Mouse (Mus musculus) liver, embryonic 11.5 days (tissue): ENCODE data around the gene Snx10. TPM values are rescaled to one million over a fixed set of nuclear protein-coding genes. Genes with fewer than 3 reads are reported as not detected.
"Not testable (repeated sequence)": the region's sequence is repeated elsewhere in the genome, so short reads cannot be mapped to it uniquely, and the experiment has no call there.

ENCODE experiments used
- ATAC-seq: fragments of 200-750 bp; cut with Nextera tagmentation; replicated peaks from 2 replicates; pipeline ENCODE4 v1.8.0; 2017; ENCODE audit warnings: moderate number of reproducible peaks, mild to moderate bottlenecking, moderate TSS enrichment, moderate library complexity; ENCODE audit not compliant: low FRiP score
- DNase-seq: peaks from one replicate; pipeline ENCODE4 v3.0.0-alpha.2; 2017; ENCODE audit warnings: low spot score
- H3K27ac ChIP-seq: fragments of 300-500 bp; sonication (generic); 2 replicates; pipeline ENCODE4 v1.5.1; 2014; ENCODE audit warnings: mild to moderate bottlenecking, low read depth, low read length, control low read depth
- H3K27me3 ChIP-seq: fragments of 300-500 bp; sonication (generic); replicated peaks from 2 replicates; pipeline ENCODE4 v1.6.1; 2014; ENCODE audit warnings: low read length, mixed read lengths; ENCODE audit not compliant: control insufficient read depth, insufficient read depth
- H3K36me3 ChIP-seq: fragments of 300-500 bp; sonication (generic); 2 replicates; pipeline ENCODE4 v1.6.1; 2014; ENCODE audit warnings: mild to moderate bottlenecking, low read length, moderate library complexity, mixed read lengths; ENCODE audit not compliant: control insufficient read depth, insufficient read depth
- H3K4me1 ChIP-seq: fragments of 300-500 bp; sonication (generic); replicated peaks from 2 replicates; pipeline ENCODE4 v1.6.1; 2014; ENCODE audit warnings: low read length, mixed read lengths; ENCODE audit not compliant: control insufficient read depth, insufficient read depth
- H3K4me2 ChIP-seq: fragments of 300-500 bp; sonication (generic); 2 replicates; pipeline ENCODE4 v1.6.1; 2014; ENCODE audit warnings: mild to moderate bottlenecking, control low read depth, moderate library complexity
- H3K4me3 ChIP-seq: fragments of 300-500 bp; sonication (generic); 2 replicates; pipeline ENCODE4 v1.5.1; 2014; ENCODE audit warnings: low read depth, low read length, control low read depth
- H3K9ac ChIP-seq: fragments of 300-500 bp; sonication (generic); 2 replicates; pipeline ENCODE4 v1.6.1; 2014; ENCODE audit warnings: low read depth, low read length, control low read depth
- H3K9me3 ChIP-seq: fragments of 300-500 bp; sonication (generic); 2 replicates; pipeline ENCODE4 v1.6.1; 2016; ENCODE audit warnings: low read length, inconsistent platforms, mixed read lengths; ENCODE audit not compliant: control insufficient read depth
- WGBS: fragments of 180-500 bp; shearing (Covaris S2); extraction: QIAGEN DNeasy Blood & Tissue Kit; methylation state at CpG from one replicate; pipeline ENCODE4 v1.1.7; 2014; 5-methylcytosine and 5-hydroxymethylcytosine counted together
- polyA plus RNA-seq: library from polyadenylated mRNA; unstranded; fragments of >200 nt; fragmentation: Nextera tagmentation; extraction: Ambion mirVana; gene quantifications from 2 replicates; pipeline ENCODE4 v1.2.1, GENCODE M21; 2014

Snx10 gene
- 8.5 and 11.1 TPM in 2 replicates for polyA plus RNA-seq

DNA sequence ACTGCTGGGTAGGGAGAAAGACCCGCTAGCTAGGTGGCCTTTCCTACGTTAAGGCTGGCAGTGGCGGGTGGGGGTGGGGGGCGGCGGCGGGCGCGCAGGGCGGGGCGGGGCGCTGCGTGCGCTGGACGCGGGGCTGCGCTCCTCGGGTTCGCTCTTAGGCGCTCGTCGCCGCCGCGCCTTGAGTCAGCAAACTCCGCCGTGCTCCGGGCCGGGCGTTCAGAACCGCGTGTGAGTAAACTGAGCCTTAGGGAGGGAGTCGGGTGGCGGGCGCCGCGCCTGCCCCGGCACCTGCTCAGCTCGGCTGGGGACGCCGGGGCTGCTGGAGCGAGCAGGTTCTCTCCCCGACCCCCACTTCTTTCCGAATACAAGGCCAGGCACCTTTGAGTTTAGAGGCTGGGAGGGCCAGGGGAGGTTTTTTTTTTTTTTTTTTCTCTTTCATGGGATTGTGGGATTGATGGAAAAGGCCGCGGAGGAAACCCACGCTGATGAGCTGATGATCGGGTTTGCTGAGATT lies at the start of gene Snx10:
Gene Snx10, plus strand, starts transcription at position 95 of the 514 bp plus-strand sequence.
- DNase-seq, result peak; percentile 48
- peak within 1 kb of the TSS; percentile 57 for H3K9ac ChIP-seq

DNA sequence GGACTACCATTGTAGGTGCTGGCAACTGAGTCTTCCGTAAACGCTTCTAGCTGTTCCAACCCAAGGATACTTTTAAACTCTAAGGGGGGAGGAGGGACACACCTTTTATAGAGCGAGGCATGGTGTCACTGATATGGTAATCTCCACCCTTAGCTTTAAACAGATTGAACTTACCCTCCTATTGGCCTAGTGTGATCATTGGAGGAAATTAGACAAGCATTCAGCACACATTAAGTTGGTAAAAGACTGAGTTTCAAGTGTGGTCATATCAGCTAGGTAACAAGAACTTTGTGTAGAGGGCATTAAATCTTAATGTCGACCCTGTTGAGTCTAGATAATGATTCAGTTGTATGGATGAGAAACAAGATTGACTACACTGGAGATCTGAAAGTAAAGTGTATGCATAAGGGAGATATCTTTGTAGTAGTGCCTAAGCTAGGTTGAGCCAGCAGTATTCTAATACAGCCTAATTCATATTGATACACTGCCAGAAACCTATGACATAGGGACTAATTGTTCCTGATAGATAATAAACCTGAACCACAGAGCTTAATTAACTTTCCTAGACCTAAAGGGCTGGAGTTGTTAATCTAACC lies 44.5 kb upstream of the Snx10 start:
- DNase-seq, result no peak
- peak; percentile 94 for ATAC-seq
- peaks cover 56% of the 10 kb centered on the region for H3K36me3 ChIP-seq
- H3K27ac ChIP-seq, result no peak overlapping the region
- no peak overlapping the region for H3K4me3 ChIP-seq
- WGBS, result 54% methylated on average over 4 of the region's 4 CpGs
- H3K9ac ChIP-seq, result no peak overlapping the region
- H3K4me2 ChIP-seq, result peak overlapping the region; percentile 32; the same call in 1 of the 2 replicates
- H3K9me3 ChIP-seq, result no peaks in the 10 kb centered on the region
- H3K4me1 ChIP-seq, result peaks cover 7% of the 10 kb centered on the region; the same call in 1 of the 2 replicates
- H3K27me3 ChIP-seq, result no peaks in the 10 kb centered on the region

More for the DNA sequence above, at the start of gene Snx10:
- WGBS, result 0% methylated on average over 47 of the region's 47 CpGs
- H3K36me3 ChIP-seq, result no peaks in the 10 kb centered on the region
- no peak within 1 kb of the TSS for H3K27ac ChIP-seq
- no peaks in the 10 kb centered on the region for H3K9me3 ChIP-seq
- peak within 1 kb of the TSS; percentile 64 for H3K4me3 ChIP-seq
- H3K4me1 ChIP-seq, result no peaks in the 10 kb centered on the region; the same call in 1 of the 2 replicates
- 0 out of 2 replicates have a peak, but pooled peaks have one; percentile 23 for ATAC-seq
- peak within 1 kb of the TSS; percentile 87 for H3K4me2 ChIP-seq
- 0 out of 2 replicates have a peak, but pooled peaks cover 4% of the 10 kb centered on the region for H3K27me3 ChIP-seq

- Histone ChIP-seq H3K4me3 (no peak overlapping the region), H3K9me3 (no peaks in the 10 kb centered on the region), H3K27ac (no peak overlapping the region), H3K27me3 (no peaks in the 10 kb centered on the region), H3K36me3 (peaks cover 45% of the 10 kb centered on the region), H3K4me1 (peaks cover 17% of the 10 kb centered on the region), H3K9ac (no peak overlapping the region), H3K4me2 (no peak overlapping the region)
- ATAC-seq, result no peak
- peak; percentile 12 for DNase-seq
- WGBS, result 93% methylated on average over 8 of the region's 8 CpGs
Measured at GRCm38 (mm10) chr6:51481548-51481947, 42.2 kb upstream of the Snx10 start.

DNA sequence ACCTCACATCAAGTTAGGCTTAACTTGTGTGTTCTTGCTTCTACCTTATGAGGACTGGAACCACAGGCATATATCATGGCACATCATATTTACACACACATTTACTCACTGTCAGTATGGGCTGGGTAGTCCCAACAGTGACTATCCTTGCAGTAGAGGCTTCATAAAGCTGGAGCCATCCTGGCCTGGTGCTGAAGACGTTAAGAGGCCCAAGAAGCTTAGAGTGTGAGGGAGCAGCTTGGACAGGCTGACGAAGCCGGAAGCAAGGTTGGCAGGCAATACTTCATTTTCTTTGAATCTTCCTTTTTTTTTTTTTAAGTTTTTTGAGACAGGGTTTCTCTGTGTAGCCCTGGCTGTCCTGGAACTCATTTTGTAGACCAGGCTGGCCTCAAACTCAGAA lies 39.8 kb upstream of the Snx10 start:
- H3K4me1 ChIP-seq, result peaks cover 11% of the 10 kb centered on the region
- H3K27ac ChIP-seq, result no peak overlapping the region
- 91% methylated on average over 3 of the region's 3 CpGs for WGBS
- no peaks in the 10 kb centered on the region for H3K9me3 ChIP-seq
- H3K36me3 ChIP-seq, result peaks cover 34% of the 10 kb centered on the region
- no peaks in the 10 kb centered on the region for H3K27me3 ChIP-seq
- ATAC-seq, result no peak
- no peak overlapping the region for H3K9ac ChIP-seq
- H3K4me3 ChIP-seq, result no peak overlapping the region
- H3K4me2 ChIP-seq, result no peak overlapping the region
- peak; percentile 18 for DNase-seq

GRCm38 (mm10) chr6:51484556-51484955 lies 39.1 kb upstream of the Snx10 start:
- WGBS, result 87% methylated on average over 8 of the region's 8 CpGs
- not testable (repeated sequence) for H3K27ac ChIP-seq, H3K4me2 ChIP-seq, ATAC-seq, H3K9me3 ChIP-seq, H3K4me1 ChIP-seq, H3K27me3 ChIP-seq, H3K9ac ChIP-seq, H3K4me3 ChIP-seq
- peaks cover 27% of the 10 kb centered on the region for H3K36me3 ChIP-seq
- peak; percentile 30 for DNase-seq

- no peak overlapping the region for H3K27ac ChIP-seq
- peaks cover 10% of the 10 kb centered on the region; the same call in 1 of the 2 replicates for H3K4me1 ChIP-seq
- ATAC-seq (peak; percentile 41; the same call in 1 of the 2 replicates), DNase-seq (peak; percentile 31)
- WGBS, result 35% methylated on average over 2 of the region's 2 CpGs
- no peaks in the 10 kb centered on the region for H3K27me3 ChIP-seq
- no peaks in the 10 kb centered on the region for H3K9me3 ChIP-seq
- H3K36me3 ChIP-seq, result peaks cover 18% of the 10 kb centered on the region
- no peak overlapping the region for H3K4me3 ChIP-seq
- no peak overlapping the region for H3K4me2 ChIP-seq
- no peak overlapping the region for H3K9ac ChIP-seq
Measured at GRCm38 (mm10) chr6:51485646-51486045, 38.1 kb upstream of the Snx10 start.

DNA sequence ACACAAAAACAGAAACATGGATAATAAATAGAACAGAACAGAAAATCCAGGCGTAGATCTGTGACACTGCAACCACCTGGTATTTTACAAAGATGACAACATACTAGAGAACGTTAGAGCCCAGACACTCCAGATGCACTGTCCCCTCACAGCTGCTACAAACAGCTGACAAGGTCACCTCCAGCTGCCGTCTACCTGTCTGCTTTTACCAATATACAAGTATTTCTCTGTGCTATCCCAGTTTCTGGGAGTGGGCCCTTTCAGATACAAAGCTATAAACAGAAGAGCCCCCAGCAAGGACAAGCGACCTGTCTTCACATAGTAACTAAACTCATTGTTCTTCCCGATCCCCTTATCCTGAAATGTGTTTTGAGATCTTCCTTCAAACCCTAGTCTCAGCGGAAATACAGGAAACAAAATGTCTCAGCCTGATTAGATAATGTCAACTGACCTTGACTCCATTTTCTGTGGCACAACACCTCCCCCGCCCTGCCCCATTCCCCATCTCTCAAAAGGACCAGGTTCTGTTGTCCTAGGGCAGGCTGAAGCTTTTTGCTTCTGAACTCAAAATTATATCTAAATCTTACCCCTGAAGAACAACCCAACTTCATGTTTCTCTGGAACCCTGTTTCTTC lies 37.5 kb upstream of the Snx10 start:
- Histone ChIP-seq H3K9ac (no peak overlapping the region), H3K4me1 (peaks cover 10% of the 10 kb centered on the region; the same call in 1 of the 2 replicates), H3K27ac (no peak overlapping the region), H3K9me3 (no peaks in the 10 kb centered on the region), H3K36me3 (peaks cover 13% of the 10 kb centered on the region), H3K27me3 (no peaks in the 10 kb centered on the region), H3K4me3 (no peak overlapping the region), H3K4me2 (0 out of 2 replicates have a peak overlapping the region, but pooled peaks have one; percentile 12)
- ATAC-seq, result no peak
- whole genome bisulfite sequencing, result 23% methylated on average over 7 of the region's 7 CpGs
- peak; percentile 20 for DNase-seq

- Histone ChIP-seq H3K4me2 (no peak overlapping the region), H3K4me3 (no peak overlapping the region), H3K27me3 (no peaks in the 10 kb centered on the region), H3K4me1 (peaks cover 10% of the 10 kb centered on the region; the same call in 1 of the 2 replicates), H3K9ac (no peak overlapping the region), H3K36me3 (peaks cover 11% of the 10 kb centered on the region), H3K27ac (no peak overlapping the region), H3K9me3 (no peaks in the 10 kb centered on the region)
- WGBS, result 74% methylated on average over 5 of the region's 5 CpGs
- DNase-seq (no peak), ATAC-seq (no peak)
Measured at GRCm38 (mm10) chr6:51486731-51487130, 37.0 kb upstream of the Snx10 start.
